Comparison of ENCODE assay signal across 9 mouse cellular contexts in genomic region chr10:42270277-42271083, GRCm38 (mm10). TPM values are rescaled to one million over a fixed set of nuclear protein-coding genes. Genes with fewer than 3 reads are reported as not detected.
DNase-seq lines count a peak whose midpoint lies in the region; ATAC-seq and TF ChIP-seq lines count a peak whose summit lies in the region.
"Had no signal": no experiment of that assay in that cellular context is flagged by ENCODE, and none has a peak within 500 bp of the region (broad histone marks: within the 10 kb centered on the region; RNA-seq: fewer than 3 reads in every experiment).

No protein-coding gene starts in this region.

- H3K27ac ChIP-seq in heart, embryonic 13.5 days (replicated peaks) = peak overlapping the region; percentile 20; the same call in 1 of the 2 replicates
- peak overlapping the region; percentile 57; the same call in 1 of the 2 replicates for H3K27ac ChIP-seq in lung, postnatal 0 days (ENCODE audit: low read length)
- H3K27ac ChIP-seq in hindbrain, embryonic 16.5 days (ENCODE audit: low read depth, low read length) = no peak overlapping the region
- H3K27ac ChIP-seq: embryonic facial prominence, embryonic 13.5 days had no signal

- no peaks in the 10 kb centered on the region for H3K9me3 ChIP-seq in heart, embryonic 13.5 days
- H3K9me3 ChIP-seq in lung, postnatal 0 days (ENCODE audit: low read length) = no peaks in the 10 kb centered on the region
- H3K9me3 ChIP-seq in hindbrain, embryonic 16.5 days (ENCODE audit: control insufficient read depth, low read length) = no peaks in the 10 kb centered on the region
- H3K9me3 ChIP-seq: embryonic facial prominence, embryonic 13.5 days had no signal

- H3K9ac ChIP-seq in heart, embryonic 13.5 days = peak overlapping the region; percentile 63; the same call in 1 of the 2 replicates
- H3K9ac ChIP-seq in lung, postnatal 0 days (replicated peaks; ENCODE audit: low read depth) = no peak overlapping the region
- H3K9ac ChIP-seq in hindbrain, embryonic 16.5 days (ENCODE audit: low read depth, low read length) = no peak overlapping the region
- H3K9ac ChIP-seq: embryonic facial prominence, embryonic 13.5 days had no signal

- peak; percentile 11 for DNase-seq in cerebellum, adult 8-10 months
- no peak for DNase-seq in cerebellum, postnatal 4 days (ENCODE audit: low spot score in 2 of 2)
- DNase-seq in 416B (ENCODE audit: low read depth) = peak; percentile 92
- peak; percentile 92 for DNase-seq in lung, postnatal 0 days (ENCODE audit: low spot score)
- no peak for DNase-seq in right cerebral cortex, postnatal 14 days
- no peak for DNase-seq in retina, embryonic 14.5 days (ENCODE audit: low spot score)

- H3K4me2 ChIP-seq in heart, embryonic 13.5 days = peak overlapping the region; percentile 99
- peak overlapping the region; percentile 17 for H3K4me2 ChIP-seq in lung, postnatal 0 days (replicated peaks; ENCODE audit: low read depth, low read length)
- no peak overlapping the region for H3K4me2 ChIP-seq in hindbrain, embryonic 16.5 days (ENCODE audit: low read length)

- TF ChIP-seq CTCF in lung, postnatal 0 days (IDR thresholded peaks at IDR 0.05) = no peak

- no peak for ATAC-seq in heart, embryonic 13.5 days (ENCODE audit: extremely low read depth, insufficient number of reproducible peaks, low FRiP score, low TSS enrichment)
- peak; percentile 17 for ATAC-seq in lung, postnatal 0 days
- no peak for ATAC-seq in hindbrain, embryonic 16.5 days

- H3K4me1 ChIP-seq in heart, embryonic 13.5 days = peaks cover 71% of the 10 kb centered on the region
- peaks cover 35% of the 10 kb centered on the region for H3K4me1 ChIP-seq in lung, postnatal 0 days (ENCODE audit: insufficient read depth, low read depth, low read length)
- H3K4me1 ChIP-seq in hindbrain, embryonic 16.5 days (ENCODE audit: control insufficient read depth, insufficient read depth, low read depth, low read length) = peaks cover 24% of the 10 kb centered on the region

- peak overlapping the region; percentile 69; the same call in 1 of the 2 replicates for H3K4me3 ChIP-seq in heart, embryonic 13.5 days
- H3K4me3 ChIP-seq in lung, postnatal 0 days (ENCODE audit: low read depth, low read length) = no peak overlapping the region
- H3K4me3 ChIP-seq in hindbrain, embryonic 16.5 days (ENCODE audit: low read length) = no peak overlapping the region
- H3K4me3 ChIP-seq: embryonic facial prominence, embryonic 13.5 days had no signal

- 47% methylated on average over 10 of the region's 10 CpGs for WGBS in heart, embryonic 13.5 days
- 17% methylated on average over 10 of the region's 10 CpGs for WGBS in lung, postnatal 0 days
- 69% methylated on average over 10 of the region's 10 CpGs for WGBS in hindbrain, embryonic 16.5 days

- TF ChIP-seq EP300 in lung, postnatal 0 days (IDR thresholded peaks at IDR 0.05) = 0 out of 2 replicates have a peak, but pooled peaks have one; percentile 52

- H3K27me3 ChIP-seq in heart, embryonic 13.5 days (replicated peaks) = no peaks in the 10 kb centered on the region
- H3K27me3 ChIP-seq in lung, postnatal 0 days (replicated peaks; ENCODE audit: insufficient read depth, low read length) = no peaks in the 10 kb centered on the region
- H3K27me3 ChIP-seq in hindbrain, embryonic 16.5 days (replicated peaks; ENCODE audit: control insufficient read depth, insufficient read depth, low read length) = no peaks in the 10 kb centered on the region

- H3K36me3 ChIP-seq in heart, embryonic 13.5 days = peaks cover 53% of the 10 kb centered on the region
- peaks cover 26% of the 10 kb centered on the region; the same call in 1 of the 2 replicates for H3K36me3 ChIP-seq in lung, postnatal 0 days (ENCODE audit: insufficient read depth, low read length)
- H3K36me3 ChIP-seq in hindbrain, embryonic 16.5 days (ENCODE audit: control insufficient read depth, insufficient read depth, low read length) = peaks cover 5% of the 10 kb centered on the region

RNA-seq across cellular contexts. Expression of gene Foxo3, which starts 6.1 kb away (rescaled TPM):
- 4.4 and 4.8 TPM in 2 replicates for polyA plus RNA-seq in heart, embryonic 13.5 days (2015; fragmentation: Nextera tagmentation; extraction: Ambion mirVana)
- polyA plus RNA-seq in lung, postnatal 0 days (2015; fragmentation: Nextera tagmentation; extraction: Ambion mirVana) = 15.2 and 22.9 TPM in 2 replicates
- 4.3 and 4.4 TPM in 2 replicates for polyA plus RNA-seq in hindbrain, embryonic 16.5 days (2015; fragmentation: Nextera tagmentation; extraction: Ambion mirVana)

Comparison
In these comparisons a context has a peak if more than half of its experiments do, and no peak if none do; other contexts are left out.
1. DNase-seq: peak in cerebellum, adult 8-10 months (single experiment), 416B (single experiment) and lung, postnatal 0 days (single experiment); none in cerebellum, postnatal 4 days (0 of 2), right cerebral cortex, postnatal 14 days (single experiment) and retina, embryonic 14.5 days (single experiment).